Mouse (Mus musculus): Measurements from ENCODE around the gene Tbc1d1.
A peak's percentile ranks its signal among the peaks of the same experiment; 100 is the strongest.

Tbc1d1 gene

DNA sequence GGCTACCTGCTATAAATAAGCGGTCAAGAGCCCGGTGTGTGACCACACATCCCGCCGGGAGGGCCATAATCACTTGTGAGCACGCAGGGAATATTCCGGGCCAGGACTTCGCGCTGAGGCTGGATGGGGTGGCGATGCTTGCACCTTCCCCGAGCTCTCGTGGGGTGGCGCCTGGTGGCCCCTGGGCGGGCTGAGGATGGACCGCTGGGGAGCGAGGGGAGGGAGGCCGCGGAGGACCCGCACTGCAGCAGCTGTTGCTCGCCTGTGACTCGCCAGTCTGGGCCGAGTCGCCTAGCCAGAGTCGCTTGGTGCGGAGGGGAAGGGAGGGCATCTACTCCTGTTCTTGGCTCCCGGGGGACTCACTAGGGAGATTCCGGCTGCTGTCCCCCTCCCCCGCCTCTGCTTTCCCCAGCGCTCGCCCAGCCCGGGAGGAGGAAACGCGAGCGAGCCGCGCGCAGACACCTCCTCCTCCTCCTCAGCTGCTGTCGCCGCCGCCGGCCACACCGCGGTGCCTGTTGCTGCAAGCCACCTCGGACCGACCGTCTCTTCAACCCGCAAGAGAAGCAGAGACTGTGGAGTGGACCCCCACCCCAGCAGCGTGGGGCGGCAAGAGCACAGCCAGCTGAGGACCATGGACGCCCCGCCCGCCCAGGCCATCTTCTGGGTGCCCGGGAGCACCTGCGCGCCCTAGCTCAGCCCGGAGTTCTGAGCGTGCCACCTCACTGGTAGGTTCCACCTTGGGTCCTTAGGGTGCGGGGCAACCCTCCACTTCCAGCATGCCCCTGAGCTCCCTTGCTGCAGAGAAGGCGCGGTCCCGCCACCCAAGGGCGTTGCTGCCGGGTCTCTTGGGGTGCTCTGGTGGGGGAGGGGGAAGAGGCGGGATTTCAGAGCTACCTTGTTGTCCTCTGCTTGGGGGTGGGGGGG, 3.9 kb downstream of the Tbc1d1 start:
- peak; percentile 70 for ATAC-seq (ENCODE audit: insufficient number of reproducible peaks, low FRiP score, low TSS enrichment)

DNA sequence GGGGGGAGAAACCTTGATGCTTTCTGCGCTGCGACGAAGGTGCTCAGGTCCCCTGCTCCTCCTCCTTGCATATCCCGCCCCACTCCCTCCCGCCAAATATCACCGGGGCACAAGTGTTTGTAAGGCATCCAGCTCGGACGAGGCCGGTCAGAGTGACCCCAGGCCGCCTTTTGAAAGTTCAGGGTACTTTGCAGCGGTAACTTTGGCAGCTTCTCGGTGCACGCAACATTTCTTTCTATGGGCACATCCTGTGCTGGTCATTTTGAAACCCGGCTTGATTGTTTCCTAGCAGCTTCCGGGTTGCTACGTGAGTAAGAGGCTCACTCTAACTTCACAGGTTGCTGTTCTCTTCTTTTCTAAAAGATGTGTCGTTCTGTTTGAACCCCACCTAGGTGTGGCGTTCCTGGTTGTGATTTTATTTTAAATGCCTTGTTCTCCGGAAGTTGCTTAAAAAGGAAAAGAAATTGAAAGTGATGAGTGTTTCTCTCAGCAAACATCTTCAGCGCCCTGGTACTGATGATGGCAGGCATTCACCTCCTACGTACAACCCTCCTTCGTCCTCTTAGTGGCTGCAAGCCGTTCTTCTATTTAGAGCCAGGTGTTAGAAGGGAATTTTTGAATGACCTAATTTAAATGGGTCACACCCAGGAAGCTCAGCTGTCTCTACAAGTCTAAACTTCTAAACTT, 4.7 kb downstream of the Tbc1d1 start:
- ATAC-seq (ENCODE audit: insufficient number of reproducible peaks, low FRiP score, low TSS enrichment), result no peak

DNA sequence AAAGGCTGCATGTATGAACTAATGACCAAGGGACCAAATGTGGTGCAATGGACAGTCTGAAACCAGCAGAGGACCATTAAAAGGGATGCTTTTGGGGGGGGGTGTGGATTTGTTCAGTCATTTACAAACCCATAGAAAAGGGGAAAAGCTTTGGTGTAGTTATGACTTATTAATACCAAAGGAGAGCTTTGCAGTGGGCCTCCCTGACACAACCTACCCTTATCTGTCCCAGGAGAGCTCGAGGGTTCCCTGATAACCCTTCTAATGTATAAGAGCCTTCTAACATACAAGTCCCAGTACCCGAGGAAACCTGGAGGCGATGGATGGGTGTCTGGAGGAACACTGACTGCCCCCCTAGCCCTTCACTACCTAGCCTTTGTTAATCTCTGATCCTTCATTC, 5.8 kb downstream of the Tbc1d1 start:
- ATAC-seq (ENCODE audit: insufficient number of reproducible peaks, low FRiP score, low TSS enrichment), result no peak

DNA sequence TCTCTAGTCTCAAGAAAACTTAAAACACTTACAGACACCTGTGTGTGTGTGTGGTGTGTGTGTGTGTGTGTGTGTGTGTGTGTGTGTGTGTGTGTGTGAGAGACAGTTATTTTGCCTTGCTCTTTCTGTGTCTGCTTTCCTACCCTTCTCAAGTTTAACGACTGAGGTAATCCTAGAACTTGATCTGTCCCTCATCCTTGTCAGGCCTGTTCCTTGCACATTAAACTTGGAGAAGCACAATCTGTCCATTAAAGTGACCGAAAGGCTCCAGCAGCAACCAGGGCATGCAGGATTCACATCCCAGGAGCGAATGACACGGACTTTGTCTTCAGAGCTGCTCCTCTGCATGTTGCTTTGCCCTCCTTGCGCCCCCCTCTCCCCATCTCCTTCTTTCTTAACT, 6.5 kb downstream of the Tbc1d1 start:
- ATAC-seq (ENCODE audit: insufficient number of reproducible peaks, low FRiP score, low TSS enrichment), result no peak

DNA sequence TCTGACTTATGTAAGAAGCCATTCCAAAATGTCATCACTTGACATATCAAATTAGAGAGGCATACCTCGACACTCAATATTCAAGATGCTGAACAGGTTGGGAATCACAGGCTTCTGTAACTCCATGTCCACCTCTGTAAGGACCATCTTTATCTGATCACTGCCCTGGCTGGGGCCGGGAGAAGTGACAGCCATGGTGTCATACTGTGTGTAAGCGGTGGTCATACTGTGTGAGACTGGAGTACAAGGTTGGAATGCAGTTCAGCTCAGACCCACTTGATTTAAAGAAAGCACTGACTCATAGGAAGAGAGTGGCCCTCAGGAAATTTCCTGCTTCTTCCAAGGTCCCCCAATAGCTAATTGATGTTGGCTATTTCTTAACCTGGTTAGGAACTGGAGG, 8.3 kb downstream of the Tbc1d1 start:
- no peak for ATAC-seq (ENCODE audit: insufficient number of reproducible peaks, low FRiP score, low TSS enrichment)

DNA sequence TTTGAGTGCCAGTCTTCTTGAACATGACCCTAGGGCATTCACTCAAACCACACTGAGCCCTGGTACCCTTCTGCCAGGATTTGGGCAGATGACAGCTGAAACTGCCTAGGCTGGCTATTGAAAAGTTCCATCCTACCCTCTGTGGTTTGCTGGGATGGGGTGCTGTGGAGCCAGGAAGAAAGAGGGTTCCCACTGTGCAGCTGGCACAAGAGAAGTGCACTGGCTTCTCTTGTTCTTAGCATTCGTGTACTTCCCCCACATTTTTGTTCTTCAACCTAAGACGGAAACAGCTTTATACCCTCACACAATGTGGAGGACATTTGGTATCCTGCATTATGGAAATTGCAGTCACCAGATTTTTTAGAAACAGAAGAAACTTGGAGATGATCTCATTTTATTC, 9.7 kb downstream of the Tbc1d1 start:
- ATAC-seq (ENCODE audit: insufficient number of reproducible peaks, low FRiP score, low TSS enrichment), result no peak

DNA sequence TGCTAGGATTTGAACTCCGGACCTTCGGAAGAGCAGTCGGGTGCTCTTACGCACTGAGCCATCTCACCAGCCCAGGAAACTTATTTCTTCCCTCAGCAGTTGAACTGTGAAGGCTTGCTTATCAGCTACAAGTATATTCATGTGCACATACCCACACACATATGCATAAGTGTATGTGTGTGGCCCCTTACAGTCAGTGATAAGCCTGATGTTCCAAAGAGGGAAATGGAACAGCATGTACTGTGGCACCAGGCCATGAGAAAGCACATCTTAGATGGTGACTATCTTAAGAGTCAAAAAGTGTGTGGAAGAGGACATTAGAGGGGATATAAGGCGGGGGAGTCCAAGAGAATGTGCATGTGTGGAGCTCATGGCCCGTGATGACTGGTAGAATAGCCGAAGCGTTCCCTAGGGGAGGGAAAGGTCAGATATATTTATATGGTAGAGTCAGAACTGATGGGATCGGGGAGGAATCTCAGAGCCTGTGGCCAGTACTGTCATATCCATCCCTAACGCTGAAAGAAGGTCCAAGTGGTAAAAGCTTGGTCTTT, 13.0 kb downstream of the Tbc1d1 start:
- no peak for ATAC-seq (ENCODE audit: insufficient number of reproducible peaks, low FRiP score, low TSS enrichment)

DNA sequence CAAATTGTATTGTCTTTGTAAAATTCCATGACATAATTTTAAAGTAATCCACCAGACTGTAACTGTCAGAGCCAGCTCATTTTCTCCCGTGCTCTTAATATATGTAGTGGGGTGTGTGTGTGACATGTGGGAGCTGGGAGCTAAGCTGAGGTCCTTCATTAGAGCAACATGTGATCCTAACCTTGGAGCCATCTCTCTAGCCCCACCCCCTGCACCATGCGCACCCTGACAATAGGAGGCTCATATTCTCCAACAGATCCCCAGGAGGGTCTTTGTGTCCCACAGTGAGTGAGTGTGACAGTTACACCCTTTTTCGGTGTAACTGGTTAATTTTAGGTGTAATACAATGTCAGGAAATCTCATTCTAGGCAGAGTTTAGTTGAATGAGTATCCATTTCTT, 16.8 kb downstream of the Tbc1d1 start:
- no peak for ATAC-seq (ENCODE audit: insufficient number of reproducible peaks, low FRiP score, low TSS enrichment)

DNA sequence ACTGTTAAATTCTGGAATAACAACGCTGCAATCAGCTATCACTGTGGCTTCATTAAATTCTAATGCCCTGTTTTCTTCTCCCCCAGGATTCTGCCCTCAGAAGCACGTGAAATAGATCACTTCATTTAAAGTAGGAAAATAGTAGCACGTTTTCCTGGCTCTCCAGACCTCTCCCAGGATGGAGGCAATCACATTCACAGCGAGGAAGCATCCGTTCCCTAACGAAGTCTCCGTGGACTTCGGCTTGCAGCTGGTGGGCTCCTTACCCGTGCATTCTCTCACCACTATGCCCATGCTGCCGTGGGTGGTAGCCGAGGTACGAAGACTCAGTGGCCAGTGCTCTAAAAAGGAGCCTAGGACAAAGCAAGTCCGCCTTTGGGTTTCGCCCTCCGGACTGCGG, 17.2 kb downstream of the Tbc1d1 start:
- ATAC-seq (ENCODE audit: insufficient number of reproducible peaks, low FRiP score, low TSS enrichment), result no peak

DNA sequence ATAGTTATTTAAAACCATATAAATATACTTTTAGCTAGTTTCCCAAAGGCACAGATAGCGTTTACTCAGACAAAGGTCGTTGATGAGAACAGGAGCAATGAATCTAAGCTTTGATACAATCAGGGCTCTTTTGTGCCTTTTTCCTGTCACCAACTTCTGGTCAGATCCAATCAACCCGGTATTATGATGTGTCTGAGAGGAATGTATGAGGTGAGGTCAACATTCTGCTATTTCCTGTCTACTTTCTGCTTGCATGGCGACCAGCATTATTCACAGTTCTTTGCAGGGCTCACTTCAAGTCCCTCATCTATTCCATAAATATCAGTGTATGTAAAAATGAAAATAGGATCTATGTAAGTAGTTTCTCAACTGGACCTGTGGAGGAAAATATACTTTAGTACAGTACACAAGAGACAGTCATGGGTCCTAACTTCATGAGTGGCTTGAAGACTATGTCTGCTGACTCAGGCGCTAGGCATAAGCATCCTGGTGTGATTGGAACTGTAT, 18.4 kb downstream of the Tbc1d1 start:
- no peak for ATAC-seq (ENCODE audit: insufficient number of reproducible peaks, low FRiP score, low TSS enrichment)

DNA sequence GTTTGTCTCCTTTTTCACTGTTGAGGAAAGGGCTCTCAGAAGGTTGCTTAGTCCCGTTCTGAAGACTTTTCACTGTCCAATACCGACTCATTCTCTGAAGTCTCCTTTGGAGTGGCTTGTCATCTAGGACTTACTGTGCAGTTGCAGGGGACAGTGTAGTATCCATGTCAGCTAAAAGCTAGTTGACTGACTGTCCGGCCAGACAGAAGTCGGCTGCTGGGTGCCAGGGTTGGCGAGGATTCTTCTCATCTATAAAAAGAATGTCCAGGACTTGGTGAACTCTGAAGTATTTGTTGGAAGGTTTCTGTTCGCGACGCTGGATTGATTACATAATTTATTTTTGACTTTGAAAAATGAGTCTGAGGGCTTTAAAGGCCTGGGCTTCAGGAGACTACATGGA, 24.4 kb downstream of the Tbc1d1 start:
- no peak for ATAC-seq (ENCODE audit: insufficient number of reproducible peaks, low FRiP score, low TSS enrichment)

DNA sequence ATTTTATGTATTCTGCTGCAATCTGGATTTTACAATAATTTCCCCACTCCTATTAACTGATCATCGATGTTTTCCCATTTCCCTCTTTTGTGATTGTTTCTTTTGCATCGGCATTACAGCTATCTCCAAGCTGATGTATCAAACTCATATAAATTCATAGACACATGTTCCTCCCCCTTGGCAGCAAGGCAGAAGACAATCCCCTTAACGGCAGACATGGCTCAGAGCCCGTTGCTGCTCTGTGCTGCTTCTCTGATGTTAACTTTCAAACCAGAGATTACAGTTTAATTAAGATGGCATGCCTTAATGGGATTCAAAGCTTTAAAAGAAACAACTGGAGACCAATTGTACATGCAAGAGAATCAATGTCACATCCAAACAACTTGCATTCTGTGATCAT, 27.6 kb downstream of the Tbc1d1 start:
- no peak for ATAC-seq (ENCODE audit: insufficient number of reproducible peaks, low FRiP score, low TSS enrichment)

DNA sequence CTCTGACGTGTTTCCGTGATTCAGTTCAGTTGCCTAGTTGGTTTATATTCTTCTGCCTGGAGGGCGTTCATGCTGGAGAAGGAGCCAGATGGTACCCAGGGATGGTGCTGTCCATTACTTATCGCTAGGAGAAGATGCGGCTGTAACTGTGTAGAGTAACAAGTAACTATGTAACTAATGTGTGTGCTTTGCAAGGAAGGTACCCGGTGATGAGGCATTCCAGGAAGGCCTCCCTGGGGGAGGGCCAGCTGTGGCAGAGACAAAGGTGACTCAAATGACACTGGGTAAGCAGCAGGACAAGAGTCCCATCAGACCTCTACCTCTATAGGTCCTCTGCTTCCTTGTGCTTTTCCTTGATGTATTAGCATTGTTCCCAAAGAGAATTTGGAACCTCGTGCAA, 29.2 kb downstream of the Tbc1d1 start:
- ATAC-seq (ENCODE audit: insufficient number of reproducible peaks, low FRiP score, low TSS enrichment), result no peak

DNA sequence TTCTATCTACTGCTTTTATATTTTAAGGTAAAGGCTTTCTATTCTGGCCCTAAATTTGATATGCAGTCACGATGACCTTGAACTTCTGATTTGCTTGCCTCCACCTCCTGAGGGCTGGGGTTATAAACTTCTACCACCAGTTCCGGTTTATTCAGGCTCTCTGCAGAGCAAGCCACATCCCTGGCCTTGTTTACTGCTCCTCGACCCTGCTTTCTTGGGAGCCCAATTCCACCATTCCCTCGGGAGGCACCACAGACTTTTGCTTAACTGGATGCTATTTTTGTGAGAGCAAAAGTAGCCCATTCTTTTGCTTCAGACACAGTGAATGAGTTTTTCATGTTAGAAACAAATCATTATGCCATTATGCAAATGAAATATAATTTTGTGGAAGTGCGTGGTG, 30.5 kb downstream of the Tbc1d1 start:
- no peak for ATAC-seq (ENCODE audit: insufficient number of reproducible peaks, low FRiP score, low TSS enrichment)

DNA sequence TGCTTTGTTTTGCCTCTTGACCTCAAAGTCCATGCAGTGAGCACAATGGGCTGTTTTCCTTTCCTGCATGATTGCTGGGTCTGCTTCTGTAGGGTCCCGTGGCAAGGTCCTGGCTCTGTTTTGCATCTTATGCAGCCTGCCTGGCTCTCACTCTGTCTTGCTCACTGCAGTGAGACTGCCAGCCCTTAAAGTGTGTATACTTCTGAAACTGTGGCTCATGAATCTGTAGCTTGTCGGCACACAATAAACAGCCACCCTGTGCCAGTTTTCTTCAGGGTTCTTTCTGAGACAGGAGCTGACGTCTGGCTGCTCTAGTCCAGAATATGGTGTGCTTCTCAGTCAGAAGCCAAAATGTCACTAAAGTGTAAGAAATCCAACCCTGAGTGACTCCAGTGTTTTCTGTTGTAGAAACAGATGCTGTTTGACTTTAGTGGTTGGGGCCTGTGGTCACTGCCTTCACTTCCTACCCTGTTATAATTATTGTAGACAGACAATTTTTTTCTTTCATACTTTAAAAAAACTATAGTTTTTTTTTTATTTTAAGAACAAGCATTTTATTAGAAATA, 32.1 kb downstream of the Tbc1d1 start:
- ATAC-seq (ENCODE audit: insufficient number of reproducible peaks, low FRiP score, low TSS enrichment), result no peak

DNA sequence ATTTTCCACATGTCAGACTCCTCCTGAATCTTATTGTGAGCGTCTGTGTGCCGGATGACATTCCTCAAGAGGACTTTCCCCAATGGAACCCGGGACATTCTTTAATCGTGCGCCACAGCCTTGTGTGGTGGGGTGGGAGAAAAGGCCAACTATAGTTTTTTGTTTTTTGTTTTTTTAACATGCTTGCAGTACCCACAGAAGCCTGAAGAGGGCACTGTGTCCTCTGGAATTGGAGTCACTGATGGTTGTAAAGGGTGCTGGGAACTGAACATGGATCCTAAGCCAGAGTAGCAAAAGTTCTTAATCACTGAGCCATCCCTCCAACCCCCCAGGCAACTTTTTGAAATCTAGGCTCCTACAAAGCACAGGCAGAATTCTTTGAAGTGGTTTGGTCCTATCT, 34.8 kb downstream of the Tbc1d1 start:
- no peak for ATAC-seq (ENCODE audit: insufficient number of reproducible peaks, low FRiP score, low TSS enrichment)

DNA sequence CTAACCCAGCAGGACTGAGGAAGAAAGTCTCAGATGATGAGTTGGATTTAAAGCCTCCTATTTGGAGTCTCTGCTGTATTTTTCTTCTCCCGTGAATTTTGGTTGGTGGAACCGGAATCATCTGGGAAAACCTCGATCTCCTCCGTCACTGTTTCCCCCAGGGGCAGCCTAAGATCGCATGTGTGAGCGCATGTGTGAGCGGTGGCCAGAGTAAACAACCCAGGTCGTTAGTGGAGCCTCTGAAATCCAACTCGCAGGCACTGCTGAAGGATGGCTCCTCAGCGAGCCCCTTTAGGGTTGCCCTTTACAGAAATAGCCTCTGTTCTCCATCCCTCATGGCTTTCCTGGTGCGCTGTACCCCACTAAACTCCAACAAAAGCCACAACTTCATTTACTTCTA, 37.2 kb downstream of the Tbc1d1 start:
- ATAC-seq (ENCODE audit: insufficient number of reproducible peaks, low FRiP score, low TSS enrichment), result no peak

DNA sequence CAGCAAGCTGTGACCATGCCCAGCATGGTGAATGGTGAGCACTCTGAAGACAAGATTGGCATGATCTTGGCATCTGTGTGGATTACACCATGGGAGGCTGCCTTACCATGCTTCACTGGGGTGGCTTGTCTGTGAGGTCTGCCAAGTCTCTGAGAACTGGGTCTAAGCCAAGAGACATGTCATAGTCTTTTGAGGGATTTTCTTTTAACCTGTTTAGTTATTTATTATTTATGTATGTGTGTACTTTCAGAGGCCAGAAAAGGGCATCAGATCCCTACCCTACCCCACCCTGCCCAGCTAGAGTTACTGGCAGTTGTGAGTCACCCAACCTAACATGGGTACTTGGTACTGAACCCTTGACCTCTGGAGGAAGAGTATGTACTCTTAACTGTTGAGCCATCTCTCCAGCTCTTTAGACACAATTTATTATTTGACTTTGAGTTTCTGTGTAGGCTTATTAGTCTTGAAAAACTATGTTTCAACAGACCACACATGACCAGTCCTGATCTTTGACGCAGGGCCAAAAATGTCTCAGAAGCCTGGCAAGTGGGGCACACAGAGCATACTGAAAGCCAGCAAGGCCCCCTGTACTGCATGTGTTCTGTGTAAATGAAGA, 40.3 kb downstream of the Tbc1d1 start:
- ATAC-seq (ENCODE audit: insufficient number of reproducible peaks, low FRiP score, low TSS enrichment), result peak; percentile 89

DNA sequence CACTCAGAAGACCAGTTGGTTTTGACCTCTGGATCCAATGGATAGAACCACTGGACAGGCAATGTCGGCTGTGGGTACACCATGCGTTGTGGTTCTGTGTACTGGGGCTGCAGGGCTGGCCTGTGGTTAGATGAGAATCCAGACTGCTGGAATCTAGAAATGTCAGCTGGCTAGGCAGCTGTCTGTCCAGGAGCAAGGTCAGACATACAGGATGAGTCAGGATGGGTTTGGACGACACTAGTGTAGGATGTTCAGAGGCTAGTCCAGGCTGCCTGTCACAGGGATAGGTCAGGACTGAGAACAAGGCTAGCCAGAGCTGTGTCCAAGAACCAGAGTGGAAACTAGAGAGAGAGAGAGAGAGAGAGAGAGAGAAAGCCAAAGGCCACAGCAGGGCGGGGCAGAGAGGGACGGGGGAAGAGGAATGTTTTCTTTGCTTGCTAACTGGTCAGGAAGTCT, 40.8 kb downstream of the Tbc1d1 start:
- no peak for ATAC-seq (ENCODE audit: insufficient number of reproducible peaks, low FRiP score, low TSS enrichment)

DNA sequence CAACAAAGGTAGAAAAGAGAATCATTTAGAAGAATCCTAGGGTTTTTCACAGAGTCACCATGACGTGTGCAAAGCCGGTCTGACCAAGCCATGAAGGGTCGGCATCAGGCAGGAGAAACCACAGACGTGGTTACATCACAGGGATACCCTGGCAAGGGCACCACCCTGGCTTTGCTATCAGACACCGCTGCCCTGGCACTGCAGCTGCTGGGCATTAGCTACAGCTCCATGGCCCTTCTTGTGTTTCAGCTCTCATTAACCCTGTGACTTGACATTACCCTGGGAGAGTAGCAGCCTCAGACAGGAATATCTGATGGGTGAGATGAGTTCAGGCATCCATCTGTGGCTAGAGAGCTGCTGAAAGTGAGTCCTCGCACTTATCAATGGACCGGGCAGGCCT, 42.5 kb downstream of the Tbc1d1 start:
- ATAC-seq (ENCODE audit: insufficient number of reproducible peaks, low FRiP score, low TSS enrichment), result no peak

DNA sequence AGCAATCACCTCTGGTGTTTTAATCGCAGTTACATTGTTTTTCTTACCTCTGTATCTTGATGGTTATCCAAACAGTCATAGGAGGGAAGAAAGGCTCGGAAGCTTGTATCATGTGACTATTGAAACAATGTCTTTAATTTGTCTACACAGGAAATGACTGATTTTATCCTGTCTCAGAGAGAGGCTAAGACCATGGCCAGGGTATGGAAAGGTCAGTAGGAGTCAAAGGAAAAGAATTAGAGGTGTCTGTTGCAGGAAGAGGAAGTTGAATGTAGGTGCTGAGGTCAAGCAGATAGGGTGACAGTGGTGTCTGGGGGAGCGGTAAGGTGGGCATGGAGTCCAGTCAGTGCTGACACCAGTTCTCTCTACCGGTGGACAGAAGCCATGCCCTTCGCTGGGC, 45.0 kb downstream of the Tbc1d1 start:
- no peak for ATAC-seq (ENCODE audit: insufficient number of reproducible peaks, low FRiP score, low TSS enrichment)

All from cerebellum, adult (tissue).